Mouse (Mus musculus): Measurements from ENCODE around the gene Unc93b1. TPM values are rescaled to one million over a fixed set of nuclear protein-coding genes. Genes with fewer than 3 reads are reported as not detected.
"Not testable (repeated sequence)": the region's sequence is repeated elsewhere in the genome, so short reads cannot be mapped to it uniquely, and the experiment has no call there.

The Unc93b1 gene
- total RNA-seq, 2 experiments from 2014 or later, result 42.5 to 47.5 TPM

GRCm38 (mm10) chr19:3945872-3946564 lies 11.0 kb downstream of the Unc93b1 start:
- DNase-seq, result no peak

- peak; percentile 81 for DNase-seq
These were observed 11.7 kb downstream of the Unc93b1 start for GRCm38 (mm10) chr19:3946715-3947114.

GRCm38 (mm10) chr19:3947813-3948212 lies 12.8 kb downstream of the Unc93b1 start:
- DNase-seq, result no peak

- no peak for DNase-seq
These were observed 13.6 kb downstream of the Unc93b1 start for GRCm38 (mm10) chr19:3948546-3948945.

- no peak for DNase-seq
These were observed 15.3 kb downstream of the Unc93b1 start for GRCm38 (mm10) chr19:3950331-3950730.

- no peak for DNase-seq
These were observed 16.5 kb downstream of the Unc93b1 start for GRCm38 (mm10) chr19:3951461-3951860.

GRCm38 (mm10) chr19:3952099-3952498 lies 17.1 kb downstream of the Unc93b1 start:
- no peak for DNase-seq

GRCm38 (mm10) chr19:3955033-3955432 lies 20.0 kb downstream of the Unc93b1 start:
- DNase-seq, result no peak

GRCm38 (mm10) chr19:3955804-3956203 lies 20.8 kb downstream of the Unc93b1 start:
- no peak for DNase-seq

- DNase-seq, result not testable (repeated sequence)
These were observed 22.5 kb downstream of the Unc93b1 start for GRCm38 (mm10) chr19:3957296-3958036.

GRCm38 (mm10) chr19:3958470-3958869 lies 23.5 kb downstream of the Unc93b1 start, which contains the start of gene Aldh3b3:
Gene Aldh3b3, plus strand, starts transcription at chr19:3958645.
- DNase-seq, result no peak

GRCm38 (mm10) chr19:3959030-3959429 lies 24.0 kb downstream of the Unc93b1 start:
- DNase-seq, result peak; percentile 57

GRCm38 (mm10) chr19:3960211-3960610 lies 25.2 kb downstream of the Unc93b1 start:
- no peak for DNase-seq

GRCm38 (mm10) chr19:3961805-3962204 lies 26.8 kb downstream of the Unc93b1 start:
- DNase-seq, result not testable (repeated sequence)

GRCm38 (mm10) chr19:3962469-3962868 lies 27.5 kb downstream of the Unc93b1 start:
- no peak for DNase-seq

GRCm38 (mm10) chr19:3964030-3964429 lies 29.0 kb downstream of the Unc93b1 start:
- DNase-seq, result no peak

- DNase-seq, result no peak
These were observed 31.5 kb downstream of the Unc93b1 start for GRCm38 (mm10) chr19:3966330-3967075.

GRCm38 (mm10) chr19:3967258-3967657 lies 32.3 kb downstream of the Unc93b1 start:
- no peak for DNase-seq

GRCm38 (mm10) chr19:3972229-3972628 lies 37.2 kb downstream of the Unc93b1 start, which contains the start of gene Aldh3b2:
Gene Aldh3b2, plus strand, starts transcription at chr19:3972328.
- no peak for DNase-seq

GRCm38 (mm10) chr19:3974608-3975007 lies 39.6 kb downstream of the Unc93b1 start:
- DNase-seq, result not testable (repeated sequence)

GRCm38 (mm10) chr19:3975866-3976265 lies 40.9 kb downstream of the Unc93b1 start:
- no peak for DNase-seq

GRCm38 (mm10) chr19:3980309-3980708 lies 45.3 kb downstream of the Unc93b1 start:
- DNase-seq, result peak; percentile 88

- no peak for DNase-seq
These were observed 45.9 kb downstream of the Unc93b1 start for GRCm38 (mm10) chr19:3980917-3981316.
